Mouse (Mus musculus) heart, postnatal 4 days (tissue): ENCODE results near the gene Hdac9. TPM values are rescaled to one million over a fixed set of nuclear protein-coding genes. Genes with fewer than 3 reads are reported as not detected.

Source experiments
- DNase-seq: peaks from one replicate; pipeline ENCODE4 v3.0.0; 2021
- total RNA-seq, 2 experiments: library from RNA; stranded (reverse); gene quantifications; 2 replicates each; pipeline ENCODE4 v1.2.3; 2021

The Hdac9 gene
- total RNA-seq, 2 experiments from 2014 or later: 15.4 to 18.2 TPM

DNA sequence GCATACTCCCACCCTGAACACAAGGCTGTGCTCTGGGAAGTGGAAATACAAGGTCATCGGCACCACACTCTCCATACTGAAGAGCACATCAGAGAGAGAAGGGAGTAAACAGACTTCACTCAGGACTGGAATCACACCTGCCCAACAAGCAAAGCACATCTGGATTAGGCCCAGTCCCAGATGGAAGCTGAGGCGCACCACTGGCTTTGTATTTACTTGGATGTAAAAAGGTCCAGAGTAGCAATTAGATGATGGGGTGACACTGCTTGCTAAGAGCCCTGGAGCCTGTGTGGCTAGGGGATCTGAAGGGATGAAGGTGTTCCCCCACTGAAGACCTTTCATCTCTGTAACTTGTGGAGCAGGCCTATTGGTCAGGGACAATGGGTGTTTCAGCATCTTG is 698.3 kb downstream of the Hdac9 start:
- DNase-seq: no peak

DNA sequence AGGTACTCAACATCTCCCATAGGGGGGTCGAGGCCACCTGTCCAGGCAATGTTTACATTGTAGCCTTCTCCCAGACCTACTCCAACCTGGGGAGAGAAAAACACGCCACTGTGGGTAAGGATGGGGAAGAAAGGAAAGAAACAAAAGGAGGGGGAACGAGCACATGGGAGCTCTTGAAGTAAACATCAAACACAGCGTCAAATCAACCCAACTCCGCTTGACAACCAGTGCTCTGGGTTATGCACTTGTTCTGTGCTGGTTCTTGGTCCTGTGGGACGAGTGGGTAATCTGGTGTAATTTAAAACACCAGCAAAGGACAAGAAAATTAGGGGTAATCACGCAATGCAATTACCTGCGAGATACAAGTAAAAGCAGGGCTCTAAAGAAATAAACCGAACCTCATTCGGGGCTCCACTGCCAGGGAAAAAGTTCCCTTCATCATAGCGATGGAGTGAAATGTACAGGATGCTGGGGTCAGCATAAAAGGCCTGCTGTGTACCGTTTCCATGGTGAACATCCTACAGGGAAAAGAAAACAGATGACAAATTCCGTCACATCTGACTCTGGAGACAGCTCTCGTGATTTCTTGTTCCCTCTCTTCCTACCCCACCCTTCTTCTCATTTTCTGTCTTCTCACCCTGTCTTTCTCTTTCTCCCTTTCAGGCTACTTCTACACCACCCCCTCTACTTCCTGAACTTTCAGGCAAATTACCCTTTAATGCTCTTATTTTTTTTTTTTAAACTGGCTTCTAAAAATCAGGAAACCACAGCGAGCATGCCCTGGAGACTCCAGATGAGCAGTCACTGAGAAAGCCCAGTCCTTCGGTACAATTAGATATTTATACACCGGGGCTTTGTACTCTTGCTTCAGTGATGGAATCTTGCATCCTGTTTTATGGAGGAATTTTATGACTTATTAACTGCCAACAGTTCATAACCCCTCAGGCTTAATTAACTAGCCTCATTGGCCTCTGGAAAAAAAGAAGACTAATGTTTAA is 701.6 kb downstream of the Hdac9 start:
- no peak for DNase-seq

DNA sequence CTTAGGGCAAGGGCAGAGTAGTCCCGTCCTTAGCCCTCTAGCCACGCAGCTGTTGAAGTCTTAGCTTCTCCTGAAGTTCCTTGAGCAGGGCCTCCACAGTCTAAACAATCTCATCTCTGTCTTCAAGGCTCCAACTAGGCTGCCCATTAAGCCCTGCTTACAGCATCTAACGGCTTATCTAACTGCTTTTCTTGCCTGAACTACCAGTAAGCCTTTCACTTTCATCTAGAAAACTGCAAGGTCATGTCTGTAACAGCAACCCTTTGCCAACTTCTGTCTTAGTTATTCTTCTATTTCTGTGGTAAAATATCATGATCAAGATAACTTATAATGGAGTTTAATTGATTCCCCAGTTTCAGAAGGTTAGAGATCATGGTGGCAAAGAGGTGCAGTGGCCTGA is 704.7 kb downstream of the Hdac9 start:
- DNase-seq: no peak

DNA sequence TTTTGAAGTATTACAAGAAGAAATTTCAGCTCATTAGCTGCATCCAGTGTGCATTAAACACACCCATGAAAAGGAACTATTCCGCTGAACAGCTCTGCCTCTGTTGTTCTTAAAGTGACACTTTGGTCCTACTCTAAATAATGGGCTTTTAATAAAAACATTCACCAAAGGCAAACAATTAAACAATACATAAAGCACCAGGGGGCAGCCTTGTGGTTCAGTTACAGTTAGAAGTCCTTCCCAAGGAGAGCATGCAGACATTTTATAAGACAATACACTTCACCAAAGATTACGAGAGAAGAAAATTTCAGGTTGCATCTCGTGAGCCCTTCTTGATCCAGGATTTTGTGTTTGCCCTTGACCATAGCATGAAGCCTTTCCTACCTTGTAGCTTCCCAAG is 715.4 kb downstream of the Hdac9 start:
- DNase-seq: peak; percentile 10

DNA sequence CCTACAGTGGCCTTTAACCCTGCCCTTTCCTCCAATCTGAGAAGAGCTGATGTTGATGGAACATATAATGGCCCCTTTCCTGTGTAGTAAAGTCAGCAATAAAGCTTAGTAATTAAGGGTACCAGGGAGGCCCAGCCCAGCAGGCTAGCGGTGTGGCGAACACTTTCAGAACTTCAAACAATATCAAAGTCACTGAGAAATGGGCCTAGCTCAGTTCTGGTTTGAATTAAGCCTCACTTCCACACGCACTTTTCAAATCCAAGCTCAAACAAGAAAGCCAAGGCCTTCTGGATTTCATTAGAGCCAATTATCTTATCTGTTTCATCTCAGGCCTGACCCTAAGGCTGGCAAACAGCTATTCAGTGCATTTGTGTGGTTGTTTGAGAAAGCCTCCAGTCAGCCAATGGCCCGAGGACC is 716.9 kb downstream of the Hdac9 start:
- DNase-seq: no peak

DNA sequence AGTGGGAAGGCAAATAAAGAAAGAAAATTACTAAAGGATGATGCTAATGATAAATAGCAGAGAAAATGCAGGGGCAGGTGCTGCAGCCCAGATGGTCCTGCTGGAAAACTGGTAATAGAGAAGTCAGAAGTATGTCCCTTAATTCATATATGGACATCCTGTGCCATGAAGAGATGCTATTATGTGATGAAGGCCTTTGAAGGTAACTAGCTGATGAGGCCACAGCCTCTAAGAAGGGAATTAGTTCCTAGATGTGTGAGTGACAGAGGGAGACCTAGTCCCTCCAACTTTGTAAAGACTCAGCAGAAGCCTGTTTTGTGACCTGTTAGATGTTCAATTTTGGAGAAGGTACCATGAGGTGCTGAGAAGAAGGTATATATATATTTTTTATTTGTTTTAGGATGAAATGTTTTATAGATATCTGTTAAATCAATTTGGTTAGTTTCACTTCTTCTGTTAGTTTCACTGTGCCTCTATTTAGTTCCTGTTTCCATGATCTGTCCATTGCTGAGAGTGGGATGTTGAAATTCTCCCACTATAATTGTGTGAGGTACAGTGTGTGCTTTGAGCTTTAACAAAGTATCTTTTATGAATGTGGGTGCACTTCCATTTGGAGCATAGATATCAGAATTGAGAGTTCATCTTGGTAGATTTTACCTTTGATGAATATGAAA is 721.6 kb downstream of the Hdac9 start:
- DNase-seq: no peak

DNA sequence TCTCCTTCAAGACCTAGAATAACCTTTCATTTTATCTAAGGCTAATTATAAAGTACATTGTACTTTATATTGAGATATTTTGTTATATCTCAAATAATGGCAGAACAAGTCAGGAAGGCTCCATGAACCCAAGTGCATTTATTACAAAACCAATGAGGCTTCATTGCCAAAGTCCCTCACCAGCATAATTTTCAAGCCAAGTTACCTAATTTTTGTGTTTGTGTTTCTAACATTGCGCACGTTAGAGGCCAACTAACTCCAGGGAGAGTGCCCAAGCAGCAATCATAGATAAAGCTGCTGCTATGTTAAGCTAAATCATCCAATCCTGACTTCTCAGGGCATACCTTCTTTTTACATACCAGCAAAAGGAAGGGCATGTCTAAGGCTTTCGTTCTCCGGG is 722.8 kb downstream of the Hdac9 start:
- DNase-seq: no peak

DNA sequence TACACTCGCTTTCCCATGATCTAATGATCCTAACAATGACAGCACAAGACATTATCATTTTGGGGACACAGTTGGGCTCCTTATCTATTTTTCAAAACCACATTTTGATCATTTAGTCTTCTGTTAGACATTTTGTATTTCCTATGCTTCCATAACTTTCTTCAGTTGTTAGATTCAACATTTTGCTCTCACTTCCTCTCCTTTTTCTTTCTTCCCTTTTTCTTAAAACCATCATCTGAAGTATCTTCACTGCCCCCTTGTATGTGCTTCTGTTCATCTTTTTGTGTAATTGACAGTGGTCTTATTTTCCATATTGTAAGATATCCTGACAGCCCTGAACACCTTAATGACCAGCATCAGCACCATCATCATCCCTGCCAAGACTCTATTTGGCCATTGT is 725.6 kb downstream of the Hdac9 start:
- DNase-seq: no peak

DNA sequence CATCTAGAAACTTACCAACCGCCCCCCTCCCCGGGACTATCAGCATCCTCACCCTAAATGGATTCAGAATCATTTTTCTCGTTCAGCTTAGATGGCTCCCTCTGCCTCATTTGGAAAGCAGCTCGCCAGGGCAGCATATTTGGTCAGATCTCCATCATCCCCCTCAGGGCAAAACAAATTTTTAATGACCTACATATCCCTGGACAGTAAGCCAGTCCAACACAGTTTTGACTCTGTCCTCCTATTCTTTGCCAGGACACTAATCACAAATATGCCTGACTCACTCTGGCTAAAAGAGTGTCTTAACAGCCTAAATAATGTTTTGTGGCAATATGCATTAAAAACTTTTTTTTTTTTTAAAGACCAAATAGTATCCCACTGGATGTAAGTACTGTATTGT is 738.0 kb downstream of the Hdac9 start:
- no peak for DNase-seq

DNA sequence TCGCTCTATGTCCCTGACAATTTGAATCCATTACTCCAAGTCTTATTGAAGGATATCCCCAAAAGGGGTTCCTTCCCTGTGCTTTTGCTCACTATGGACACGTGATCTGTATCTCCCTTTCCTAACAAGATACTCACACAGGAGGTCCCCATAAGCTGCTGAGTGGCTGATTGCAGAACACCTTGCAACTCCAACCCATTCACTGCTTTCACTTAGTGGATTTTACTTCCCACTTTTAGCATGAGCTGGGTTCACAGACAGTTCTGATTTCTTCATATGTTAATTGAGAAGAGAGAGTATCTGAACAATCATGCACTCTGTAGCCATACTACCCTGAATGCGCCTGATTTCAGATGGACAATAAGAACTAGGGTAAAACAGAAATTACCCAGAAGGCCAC is 740.1 kb downstream of the Hdac9 start:
- DNase-seq: no peak

DNA sequence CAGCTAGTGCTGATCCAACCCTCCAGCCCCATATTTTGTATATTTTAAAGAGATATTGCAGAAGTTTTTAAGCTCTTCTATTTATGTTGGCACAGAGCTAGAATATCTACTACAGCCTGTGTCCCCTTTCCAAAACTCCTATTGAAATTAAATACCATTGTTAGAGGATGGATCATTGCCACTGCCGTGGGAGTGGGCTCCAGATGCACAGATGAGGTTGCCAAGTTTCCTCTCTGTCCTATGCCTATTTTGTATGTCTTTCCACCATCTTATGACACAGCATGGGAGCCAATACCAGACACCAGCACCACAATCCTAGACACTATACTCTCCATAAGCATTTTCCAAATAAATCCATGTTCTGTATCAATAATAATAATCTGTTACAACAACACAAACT is 743.9 kb downstream of the Hdac9 start:
- no peak for DNase-seq

DNA sequence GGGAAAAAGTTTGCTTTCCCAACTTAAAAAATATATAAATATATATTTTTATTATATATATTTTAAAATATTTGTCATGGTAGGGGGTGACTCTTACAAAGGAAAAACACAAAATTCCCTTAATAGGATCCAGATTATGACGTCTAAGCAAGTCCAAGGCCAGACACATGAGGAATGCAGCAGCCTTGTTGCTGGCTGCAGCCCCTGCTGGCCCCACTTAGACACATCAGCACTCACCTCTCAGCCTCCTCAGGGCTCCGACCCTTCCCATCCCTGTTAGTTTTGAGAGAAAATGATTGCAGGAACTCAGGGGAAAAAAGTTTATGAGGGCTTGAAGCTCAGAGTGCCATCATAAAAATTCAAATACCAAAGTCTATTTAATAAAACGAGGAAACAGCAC is 746.3 kb downstream of the Hdac9 start:
- peak; percentile 47 for DNase-seq

DNA sequence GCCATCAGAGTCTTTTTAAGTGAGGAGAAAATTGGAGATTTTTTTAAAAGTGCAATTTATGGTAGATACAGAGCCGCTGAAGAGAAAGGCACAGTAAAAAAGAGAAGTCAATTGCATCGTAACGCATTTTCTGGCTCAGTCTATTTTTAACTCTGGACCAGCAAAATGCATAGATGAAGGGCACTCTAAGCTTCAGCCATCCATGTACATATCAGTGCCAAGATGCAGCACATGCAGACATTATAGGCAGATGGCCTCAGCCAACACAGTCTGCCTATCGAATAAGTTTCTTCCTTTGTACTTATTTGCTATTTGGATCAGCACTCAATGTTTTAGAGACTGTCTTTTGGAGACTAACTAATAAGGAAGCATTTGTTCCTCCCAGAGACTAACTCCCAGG is 751.2 kb downstream of the Hdac9 start:
- DNase-seq: no peak

DNA sequence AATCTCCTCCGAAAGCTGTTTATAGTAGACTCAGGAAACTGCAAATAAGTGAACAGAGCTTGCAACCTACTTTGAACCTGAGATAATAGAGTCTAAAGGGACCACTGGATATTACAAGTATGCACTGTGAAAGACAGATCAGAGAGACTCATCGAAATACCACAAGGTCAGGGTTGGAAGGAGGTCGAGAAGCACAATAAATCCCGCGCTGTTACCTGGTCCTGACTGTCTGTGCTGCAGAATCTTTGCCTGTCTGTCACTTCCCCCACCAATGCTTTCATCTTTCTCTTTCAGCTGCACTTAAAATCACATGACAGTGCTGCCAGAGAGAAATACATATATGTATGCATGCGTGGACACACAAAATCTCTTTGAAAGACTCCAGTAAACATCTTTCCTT is 760.6 kb downstream of the Hdac9 start:
- no peak for DNase-seq

DNA sequence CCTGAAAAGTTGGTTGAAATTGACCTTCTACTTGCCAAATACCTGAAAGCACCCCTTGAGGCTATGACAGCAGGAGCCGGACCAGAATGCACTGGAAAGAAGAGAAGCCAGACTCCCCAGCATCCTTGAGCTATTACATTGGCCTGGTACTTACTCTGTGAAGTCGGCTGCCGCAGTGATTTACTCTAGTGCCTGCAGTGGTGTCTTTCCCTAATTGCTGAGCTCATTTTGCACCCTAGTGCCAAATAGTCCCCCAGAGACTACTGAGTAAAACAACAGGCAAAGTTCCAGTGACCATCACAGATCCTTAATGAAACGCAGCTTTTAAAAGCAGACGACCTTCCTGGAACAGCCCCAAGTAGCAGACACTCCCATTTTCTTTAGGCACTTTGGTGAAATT is 761.2 kb downstream of the Hdac9 start:
- DNase-seq: peak; percentile 4

DNA sequence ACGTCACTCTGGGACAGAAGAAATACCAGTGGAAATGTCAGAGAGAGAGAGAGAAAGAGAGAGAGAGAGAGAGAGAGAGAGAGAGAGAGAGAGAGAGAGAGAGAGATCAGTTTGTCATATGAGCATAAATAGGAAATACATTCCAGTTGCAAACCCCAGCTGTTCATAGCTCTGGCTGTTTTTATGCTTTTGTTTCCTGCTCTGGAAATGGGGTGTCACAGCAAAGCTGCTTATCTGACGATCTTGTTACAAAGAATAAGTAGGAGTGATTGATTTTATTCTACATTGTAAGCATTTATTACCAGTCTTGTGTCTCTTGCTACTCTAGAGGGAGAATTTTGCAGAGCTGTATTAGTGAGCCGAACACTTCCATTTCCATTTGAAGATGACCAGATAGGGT is 762.1 kb downstream of the Hdac9 start:
- DNase-seq: no peak

DNA sequence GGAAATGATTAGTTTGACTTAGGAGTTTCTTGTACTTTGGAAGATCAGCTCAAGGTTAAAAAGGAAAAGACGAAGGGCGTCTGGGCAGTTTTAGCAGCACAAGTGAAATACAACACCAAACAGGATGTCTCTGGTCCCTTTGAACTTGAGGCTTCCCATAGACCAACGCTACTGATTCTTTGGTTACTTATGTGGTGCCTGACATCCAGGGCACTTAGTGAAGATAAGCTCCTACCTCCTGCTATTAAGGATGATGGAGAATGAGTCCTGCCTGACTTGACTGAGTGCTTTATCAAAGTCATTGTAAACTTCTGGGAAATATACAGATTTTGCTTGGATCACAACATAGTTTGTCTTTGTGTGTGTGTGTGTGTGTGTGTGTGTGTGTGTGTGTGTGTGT is 765.6 kb downstream of the Hdac9 start:
- no peak for DNase-seq

DNA sequence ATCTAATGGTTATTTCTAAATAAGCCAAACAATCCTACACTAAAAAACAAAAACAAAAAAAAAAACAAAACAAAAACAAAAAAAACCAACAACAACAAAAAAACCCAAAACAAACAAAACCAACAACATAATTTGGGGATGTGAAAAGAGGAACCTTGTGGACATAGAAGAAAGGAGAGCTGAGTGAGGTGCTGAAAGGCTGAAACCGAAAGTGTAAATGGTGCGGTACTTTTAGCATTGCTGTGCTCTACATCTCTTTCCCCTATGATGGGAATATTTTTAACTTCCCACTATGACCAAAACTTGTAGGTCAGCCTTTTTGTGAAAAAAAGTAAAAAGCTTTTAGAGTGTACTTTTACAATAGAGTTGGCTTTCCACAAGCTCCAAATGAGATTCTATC is 774.2 kb downstream of the Hdac9 start:
- DNase-seq: no peak

DNA sequence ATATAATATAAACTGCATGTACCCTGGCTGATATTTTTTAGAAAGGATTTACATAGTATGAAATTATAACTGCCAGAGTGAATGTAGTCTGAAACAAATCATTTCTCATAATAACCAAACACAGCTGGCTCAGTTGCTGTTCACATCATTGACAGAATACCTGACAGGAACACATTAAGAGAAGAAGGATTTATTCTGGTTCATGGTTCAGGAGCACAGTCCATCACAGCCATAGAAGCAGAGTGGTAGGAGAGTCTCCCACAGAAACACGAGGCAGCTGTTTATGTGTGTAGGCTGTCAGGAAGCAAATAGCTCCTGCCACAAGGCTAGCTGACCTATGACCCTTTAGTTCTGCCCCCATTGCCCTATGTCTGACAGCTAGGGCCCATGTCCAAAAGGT is 803.6 kb downstream of the Hdac9 start:
- no peak for DNase-seq

DNA sequence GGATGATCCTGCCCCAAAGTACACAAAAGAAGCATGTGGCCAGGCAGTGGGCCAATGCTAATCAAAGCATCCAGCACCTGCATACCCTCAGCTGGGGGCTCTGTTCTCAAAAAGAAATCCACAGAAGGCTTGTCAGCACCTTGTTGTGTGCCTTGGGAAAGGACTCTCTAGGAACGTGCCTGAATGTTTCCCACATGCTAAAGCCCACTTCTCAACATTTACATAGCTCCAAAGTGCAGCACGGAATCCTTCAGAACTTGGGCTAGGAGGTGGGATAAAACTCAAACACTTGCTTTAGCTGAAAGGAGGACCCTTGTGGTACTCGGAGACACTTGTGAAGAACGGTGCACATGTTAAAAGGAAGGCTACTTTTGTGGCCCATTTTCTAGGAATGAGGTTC is 823.9 kb downstream of the Hdac9 start:
- DNase-seq: no peak

DNA sequence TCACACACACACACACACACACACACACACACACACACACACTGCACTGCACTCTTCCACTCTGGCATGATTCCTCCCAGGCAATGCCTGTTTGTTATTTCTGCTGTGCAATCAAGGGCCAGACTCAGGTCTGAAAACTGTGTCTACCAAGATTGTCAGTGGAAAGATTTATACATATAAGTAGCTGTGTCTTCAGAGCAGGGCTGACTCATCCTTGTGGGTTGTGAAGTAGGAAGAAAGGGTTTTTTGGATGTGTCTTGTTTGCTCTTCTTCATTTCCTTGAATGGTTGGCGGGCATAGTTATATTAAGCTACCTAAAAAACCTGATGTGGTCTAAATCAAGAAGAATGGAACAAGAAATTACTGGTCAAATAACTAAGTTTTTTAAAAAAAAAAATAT is 825.0 kb downstream of the Hdac9 start:
- DNase-seq: no peak

DNA sequence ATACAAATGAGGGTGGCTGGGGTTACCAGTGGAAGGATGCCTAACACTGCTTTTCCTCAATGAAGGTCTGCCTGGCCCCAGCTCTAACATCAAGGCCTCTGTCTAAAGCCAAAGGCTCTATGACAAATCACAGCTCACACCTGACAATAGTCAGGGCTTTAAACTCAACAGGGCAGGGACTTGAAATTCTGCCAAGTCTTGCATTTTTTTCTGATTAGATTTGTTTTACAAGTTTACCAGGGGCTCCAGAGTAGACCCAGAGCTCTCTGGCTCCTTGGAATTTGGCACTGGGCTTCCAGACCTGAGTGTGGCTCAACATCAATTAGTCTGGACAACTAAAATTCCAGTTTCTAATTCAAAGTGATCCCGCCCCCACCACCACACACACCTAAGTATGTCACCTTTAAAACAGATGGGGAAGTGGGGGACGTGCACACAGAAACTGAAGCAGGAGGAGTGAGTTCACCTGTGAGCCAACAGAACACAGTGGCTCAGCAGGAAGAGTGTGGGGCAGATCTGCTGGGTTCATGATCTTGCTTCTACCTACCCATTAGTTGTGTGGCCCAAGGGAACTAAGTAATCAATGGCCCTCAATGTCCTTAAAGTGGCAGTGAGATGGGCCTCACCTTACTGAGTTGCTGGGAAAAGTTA is 829.5 kb downstream of the Hdac9 start:
- DNase-seq: no peak

DNA sequence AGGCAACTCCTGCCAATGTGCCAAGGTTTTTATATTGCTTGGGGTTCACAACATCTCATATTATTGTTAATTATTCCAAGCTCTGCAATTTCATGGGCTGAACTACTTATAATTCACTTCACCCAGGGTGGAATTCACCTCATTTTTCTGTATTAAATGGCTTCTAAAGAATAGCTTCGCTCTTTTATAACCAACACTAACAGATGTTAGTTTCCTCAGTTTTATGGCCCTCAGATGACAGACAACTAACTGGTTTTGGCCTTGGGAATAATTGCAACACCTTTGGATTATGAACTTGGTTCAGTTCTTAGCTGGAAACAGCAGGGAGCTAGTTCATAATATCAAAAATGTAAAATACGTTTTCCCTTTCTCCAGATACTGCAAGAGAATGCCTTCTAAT is 839.9 kb downstream of the Hdac9 start:
- no peak for DNase-seq
